Mouse (Mus musculus) fat pad, adult 2 months (tissue): ENCODE results near the gene Ddx17.

Source experiments
- DNase-seq: peaks from one replicate; pipeline ENCODE4 v3.0.0-alpha.2; 2011; ENCODE audit warnings: low read depth, low spot score; ENCODE audit errors: extremely low read depth

Gene Ddx17

GRCm38 (mm10) chr15:79519400-79520220, 26.9 kb downstream of the Ddx17 start:
- DNase-seq, result no peak

GRCm38 (mm10) chr15:79518571-79518970, 28.0 kb downstream of the Ddx17 start:
- no peak for DNase-seq

GRCm38 (mm10) chr15:79517710-79518109, 28.8 kb downstream of the Ddx17 start:
- no peak for DNase-seq

GRCm38 (mm10) chr15:79516171-79517096, 30.1 kb downstream of the Ddx17 start, which contains the start of gene Kdelr3:
Kdelr3 (plus strand) TSS chr15:79516411.
- DNase-seq, result no peak

- no peak for DNase-seq
These were observed 32.6 kb downstream of the Ddx17 start for GRCm38 (mm10) chr15:79513940-79514339.

GRCm38 (mm10) chr15:79511553-79512320, 34.8 kb downstream of the Ddx17 start:
- DNase-seq, result no peak

- DNase-seq, result no peak
These were observed 36.1 kb downstream of the Ddx17 start for GRCm38 (mm10) chr15:79510425-79510824.

GRCm38 (mm10) chr15:79509998-79510397, 36.5 kb downstream of the Ddx17 start:
- no peak for DNase-seq

- DNase-seq, result no peak
These were observed 39.3 kb downstream of the Ddx17 start for GRCm38 (mm10) chr15:79507055-79507828.

GRCm38 (mm10) chr15:79506460-79506859, 40.1 kb downstream of the Ddx17 start:
- no peak for DNase-seq

- no peak for DNase-seq
These were observed 40.8 kb downstream of the Ddx17 start for GRCm38 (mm10) chr15:79505616-79506283.

- DNase-seq, result no peak
These were observed 41.7 kb downstream of the Ddx17 start, which contains the start of gene Kcnj4 for GRCm38 (mm10) chr15:79504707-79505452. Kcnj4 (minus strand) TSS chr15:79505241.

- DNase-seq, result no peak
These were observed 43.1 kb downstream of the Ddx17 start for GRCm38 (mm10) chr15:79503438-79503837.

GRCm38 (mm10) chr15:79502891-79503341, 43.6 kb downstream of the Ddx17 start:
- no peak for DNase-seq

- DNase-seq, result no peak
These were observed 46.4 kb downstream of the Ddx17 start for GRCm38 (mm10) chr15:79500110-79500509.

- DNase-seq, result no peak
These were observed 53.0 kb downstream of the Ddx17 start for GRCm38 (mm10) chr15:79493527-79493926.

- DNase-seq, result no peak
These were observed 57.1 kb downstream of the Ddx17 start for GRCm38 (mm10) chr15:79489463-79489862.

GRCm38 (mm10) chr15:79481181-79481688, 65.3 kb downstream of the Ddx17 start:
- DNase-seq, result no peak
